Mouse (Mus musculus): ENCODE measurements around the gene Chn2. TPM values are rescaled to one million over a fixed set of nuclear protein-coding genes. Genes with fewer than 3 reads are reported as not detected.

Gene Chn2
- total RNA-seq, 2 experiments from 2014 or later, result 45.0 to 51.2 TPM

DNA sequence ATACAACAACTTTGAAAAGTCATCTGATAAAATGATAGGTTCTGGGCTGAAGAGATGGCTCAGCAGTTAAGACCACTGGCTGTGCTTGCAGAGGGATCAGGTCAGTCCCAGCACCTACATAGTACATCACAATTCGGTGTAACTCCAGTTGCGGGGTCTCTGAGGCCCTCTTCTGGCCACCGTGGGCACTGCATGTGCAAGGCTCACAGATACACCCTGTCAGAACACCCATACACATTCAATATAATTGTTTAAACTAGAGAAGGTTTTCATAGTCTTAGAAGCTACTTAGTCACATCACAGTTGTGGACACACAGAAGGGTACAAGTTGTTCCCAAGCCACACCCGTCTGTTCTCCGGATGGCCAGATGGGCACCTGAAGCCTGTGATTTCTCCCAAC lies 213.9 kb downstream of the Chn2 start:
- peak in 1 of 2 experiments; percentile 58 for DNase-seq (ENCODE audit: low spot score in 2 of 2)
- intact Hi-C loops (cut with DNase I), result no loop called here

DNA sequence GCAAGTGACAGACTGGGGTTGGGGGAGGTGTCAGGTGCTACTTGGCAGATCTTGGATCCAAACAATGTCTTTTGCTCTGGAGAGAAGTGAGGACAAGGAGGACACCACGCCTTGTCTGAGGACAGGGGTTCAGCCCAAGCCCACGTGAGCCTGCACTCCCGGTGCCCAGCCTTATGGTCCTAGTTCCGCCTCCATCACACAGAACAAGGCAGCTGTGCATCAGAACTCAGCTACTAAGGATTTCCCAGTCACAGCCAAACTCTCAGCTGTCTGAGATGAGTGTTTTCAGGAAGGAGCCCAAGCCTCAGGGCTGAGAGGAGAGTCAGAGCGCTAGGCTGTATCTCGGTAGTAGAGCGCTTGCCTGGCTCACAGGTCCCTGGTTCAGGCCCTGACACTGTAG lies 214.5 kb downstream of the Chn2 start:
- DNase-seq (ENCODE audit: low spot score in 2 of 2), result peak in 1 of 2 experiments; percentile 48

DNA sequence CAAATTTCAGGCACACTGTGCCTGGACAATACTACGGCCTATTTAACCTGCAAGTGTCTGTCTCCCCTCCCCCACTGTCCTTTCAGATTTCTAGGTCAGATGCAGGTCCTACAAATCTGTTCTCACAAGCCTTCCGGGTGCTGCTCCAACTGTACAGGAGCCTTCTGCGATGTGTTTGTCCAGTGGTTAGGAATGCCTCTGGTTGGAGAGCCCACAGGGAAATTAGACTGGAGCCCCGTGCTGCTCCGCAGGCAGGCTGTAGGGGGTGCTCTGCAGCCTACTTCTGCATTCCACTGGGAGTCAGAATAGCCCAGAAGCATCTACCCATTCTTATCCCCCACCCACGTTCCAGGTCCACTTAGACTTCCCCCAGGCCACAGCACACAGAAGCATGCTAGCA lies 215.4 kb downstream of the Chn2 start:
- DNase-seq (ENCODE audit: low spot score in 2 of 2), result peak in 1 of 2 experiments; percentile 45
- intact Hi-C loops (cut with DNase I), result loop anchor here (5.0 kb wide), 1 partner anchor 113 kb away; no protein-coding TSS in a partner anchor

More for the DNA sequence above, 214.5 kb downstream of the Chn2 start:
- intact Hi-C loops (cut with DNase I), result no loop called here

DNA sequence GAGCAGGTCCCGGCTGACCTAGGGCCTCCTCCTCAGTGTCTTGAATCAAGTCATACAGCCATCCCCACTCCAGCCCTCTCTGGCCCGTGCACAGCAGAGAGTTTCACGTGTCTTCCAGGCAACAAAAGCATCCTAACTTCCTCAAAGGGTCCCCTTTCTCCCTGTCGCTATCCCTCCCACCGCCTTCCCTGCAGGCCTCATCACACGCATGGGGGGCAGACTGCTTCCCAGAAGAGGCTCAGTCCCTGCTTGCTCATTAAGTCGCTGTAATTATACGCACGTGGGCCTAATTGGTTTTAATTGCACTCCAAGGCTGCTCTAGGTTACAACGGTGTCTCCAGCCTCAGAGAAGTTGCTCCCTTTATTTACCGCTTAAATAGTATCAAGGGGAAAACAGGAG lies 216.0 kb downstream of the Chn2 start:
- intact Hi-C loops (cut with DNase I), result loop anchor here (5.0 kb wide), 1 partner anchor 112 kb away; no protein-coding TSS in a partner anchor

DNA sequence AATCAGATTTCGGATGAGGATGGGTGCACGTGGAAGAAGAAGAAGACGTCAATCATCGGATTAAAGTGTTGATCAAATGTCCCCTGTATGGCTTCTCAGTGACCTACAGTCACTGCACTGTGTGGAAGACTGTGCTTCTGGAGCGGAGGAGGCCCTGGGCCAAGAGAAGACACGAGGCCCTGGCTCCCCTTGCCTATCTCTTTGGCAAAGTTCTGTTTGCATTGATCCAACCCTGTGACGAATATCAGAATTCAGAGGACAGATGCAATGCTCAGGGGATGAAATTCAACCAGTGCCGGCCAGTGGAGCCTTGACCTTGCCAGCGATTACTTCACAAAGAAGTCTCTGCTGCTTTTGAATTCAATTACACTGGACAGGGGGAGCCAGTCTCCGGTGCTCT lies 217.0 kb downstream of the Chn2 start:
- no peak for DNase-seq (ENCODE audit: low spot score in 2 of 2)
- intact Hi-C loops (cut with DNase I), result loop anchor here (5.0 kb wide), 1 partner anchor 111 kb away; no protein-coding TSS in a partner anchor

More for the DNA sequence above, 216.0 kb downstream of the Chn2 start:
- no peak for DNase-seq (ENCODE audit: low spot score in 2 of 2)

DNA sequence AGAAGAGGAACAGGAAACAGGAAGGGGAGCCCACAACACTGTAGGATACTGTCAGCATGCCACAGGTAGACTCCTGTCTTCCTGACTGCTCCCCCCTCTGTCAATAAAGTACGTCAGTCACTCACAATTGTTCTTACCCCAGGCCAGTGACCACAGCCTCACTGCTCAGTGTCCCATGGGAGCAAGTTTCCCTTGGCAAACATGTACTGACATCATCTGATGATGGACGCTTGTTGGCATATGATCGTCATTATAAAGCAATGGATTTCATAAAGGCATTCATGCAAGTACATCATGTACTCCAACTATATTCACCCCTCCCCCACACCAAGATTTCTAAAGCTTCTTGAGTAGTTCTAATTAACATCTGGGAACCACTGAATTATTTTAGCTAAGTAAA lies 218.2 kb downstream of the Chn2 start:
- no peak for DNase-seq (ENCODE audit: low spot score in 2 of 2)
- intact Hi-C loops (cut with DNase I), result loop anchor here (5.0 kb wide), 1 partner anchor 110 kb away; no protein-coding TSS in a partner anchor

DNA sequence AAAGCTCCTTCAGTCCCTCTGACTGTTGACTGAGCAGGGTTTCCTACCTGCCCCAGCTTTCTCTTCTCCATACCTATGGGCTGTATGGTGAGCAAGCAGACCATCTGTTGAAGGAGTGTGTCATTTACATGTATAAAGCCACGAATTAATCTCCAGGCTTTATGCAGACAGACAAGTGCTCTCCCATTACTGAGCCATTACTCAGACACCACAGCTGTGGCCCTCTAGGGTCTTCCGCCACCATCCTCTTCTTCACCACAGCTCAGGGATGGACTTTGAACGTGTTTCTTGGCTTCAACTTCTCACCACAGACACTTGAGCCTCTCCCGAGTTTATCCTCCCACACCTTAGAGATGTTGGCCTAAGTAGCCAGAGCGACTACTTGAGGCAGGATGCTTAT lies 219.1 kb downstream of the Chn2 start:
- DNase-seq (ENCODE audit: low spot score in 2 of 2), result no peak
- intact Hi-C loops (cut with DNase I), result loop anchor here (5.0 kb wide), 1 partner anchor 109 kb away; no protein-coding TSS in a partner anchor

DNA sequence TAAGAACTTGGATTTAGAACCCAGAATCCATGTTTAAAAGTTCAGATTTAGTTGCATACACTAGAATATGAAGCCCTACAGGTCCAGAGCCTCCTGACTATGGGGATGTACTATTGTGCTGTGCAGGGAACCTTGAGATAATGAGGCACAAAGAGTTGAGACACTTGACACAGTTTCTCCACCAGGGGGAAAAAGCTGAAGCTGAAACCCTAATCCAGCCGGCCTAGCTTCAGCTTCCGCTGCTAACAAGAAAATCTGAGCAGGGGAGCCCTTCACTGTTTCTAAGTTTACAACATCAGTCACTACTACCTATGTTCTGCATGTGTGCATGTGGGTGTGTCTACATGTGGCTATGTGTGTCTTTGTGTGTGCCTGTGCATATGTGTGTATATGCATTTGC lies 223.4 kb downstream of the Chn2 start:
- intact Hi-C loops (cut with DNase I), result no loop called here
- no peak for DNase-seq (ENCODE audit: low spot score in 2 of 2)

DNA sequence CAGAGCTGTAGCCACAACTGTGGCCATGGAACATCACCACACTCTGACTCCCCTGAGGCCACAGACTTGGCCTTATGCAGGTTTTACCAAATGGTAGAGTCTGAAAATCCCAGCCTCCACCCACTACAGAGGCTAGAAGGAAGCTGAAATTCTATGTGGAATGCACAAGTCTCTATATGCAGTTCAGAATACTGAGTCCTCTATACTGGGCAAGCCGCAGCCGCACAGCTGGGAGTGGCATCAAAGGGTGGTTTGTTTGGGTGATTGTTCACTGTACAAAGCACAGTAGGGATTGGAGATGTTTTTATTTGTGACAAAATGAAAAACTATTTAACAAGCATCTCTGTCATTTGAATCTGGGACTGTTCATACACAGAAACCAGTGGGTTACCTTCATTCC lies 224.5 kb downstream of the Chn2 start:
- no peak for DNase-seq (ENCODE audit: low spot score in 2 of 2)
- intact Hi-C loops (cut with DNase I), result no loop called here

DNA sequence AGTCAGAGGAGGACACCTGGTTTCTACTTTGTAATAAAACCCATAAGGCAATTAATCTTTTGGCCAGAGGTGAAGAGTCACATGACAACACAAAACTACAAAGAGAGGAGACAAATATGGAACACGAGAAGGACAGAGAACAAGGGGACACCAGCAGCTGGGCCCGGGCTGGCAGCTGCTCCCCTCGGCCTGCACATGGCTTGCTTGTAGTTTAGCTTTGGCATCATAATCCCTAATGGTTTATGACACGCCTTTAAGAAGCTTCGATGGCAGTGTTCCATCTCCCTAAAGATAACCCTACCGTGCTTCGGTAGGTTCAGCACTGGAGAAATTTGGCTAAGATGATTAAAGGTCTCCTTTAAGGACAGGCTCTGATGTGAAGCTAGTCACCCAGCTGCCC lies 225.2 kb downstream of the Chn2 start:
- DNase-seq (ENCODE audit: low spot score in 2 of 2), result no peak
- intact Hi-C loops (cut with DNase I), result no loop called here

DNA sequence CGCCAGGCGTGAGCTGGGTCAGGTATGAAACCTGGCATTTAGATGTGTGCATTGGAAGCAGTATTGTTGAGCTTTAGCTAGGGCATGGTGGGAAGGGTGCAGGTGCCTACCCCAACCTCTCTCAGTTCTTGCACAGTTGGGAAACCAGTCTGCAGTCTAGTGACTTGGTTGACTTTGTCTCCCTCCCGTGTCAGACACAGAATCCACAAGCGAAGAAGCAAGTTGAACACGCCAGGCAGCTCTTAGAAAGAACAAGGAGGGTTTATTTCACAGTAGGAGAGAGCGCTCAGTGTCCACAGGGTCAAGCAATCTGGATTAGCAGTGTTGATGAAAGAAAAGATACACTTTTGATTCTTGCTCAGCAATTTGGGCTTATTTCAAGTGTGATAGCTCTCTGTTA lies 226.0 kb downstream of the Chn2 start:
- intact Hi-C loops (cut with DNase I), result no loop called here
- no peak for DNase-seq (ENCODE audit: low spot score in 2 of 2)

DNA sequence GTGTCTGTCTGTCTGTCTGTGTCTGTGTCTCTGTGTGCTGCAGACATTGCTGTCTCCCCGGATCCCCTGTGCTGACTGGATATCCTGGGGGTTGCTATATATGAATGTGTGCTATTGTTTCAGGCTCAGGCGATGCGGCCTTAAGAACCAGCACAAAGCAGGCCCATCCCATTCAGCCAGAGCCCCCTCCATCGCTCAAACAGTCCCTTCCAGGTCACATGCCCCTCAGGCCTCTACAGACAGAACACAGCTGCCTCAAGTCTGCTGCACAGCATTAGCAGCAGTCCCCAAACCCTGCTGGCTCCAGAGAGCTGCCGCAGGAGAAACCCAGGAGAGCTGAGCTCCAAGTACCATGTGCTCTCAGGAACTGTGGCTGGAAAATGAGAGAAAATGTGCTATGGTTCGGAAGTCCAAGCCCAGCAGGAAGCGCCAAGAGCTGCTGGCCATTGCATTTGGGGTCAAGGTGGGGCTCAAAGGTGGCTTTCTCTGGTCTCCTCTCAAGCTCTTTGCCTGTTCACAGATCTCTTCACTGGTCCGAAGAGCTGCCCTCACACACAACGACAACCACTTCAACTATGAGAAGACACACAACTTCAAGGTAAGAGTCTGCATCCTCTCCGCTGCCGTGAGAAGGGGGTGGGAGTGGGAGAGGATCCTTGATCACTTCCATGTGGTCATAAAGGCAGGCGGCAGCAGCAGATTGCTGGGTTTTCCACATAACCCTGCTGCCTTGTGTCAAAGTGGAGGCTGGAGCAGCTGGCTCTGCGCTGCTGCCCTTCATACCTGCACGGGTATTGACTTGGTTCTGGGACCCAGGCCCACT lies 233.4 kb downstream of the Chn2 start:
- intact Hi-C loops (cut with DNase I), result no loop called here
- DNase-seq (ENCODE audit: low spot score in 2 of 2), result no peak

DNA sequence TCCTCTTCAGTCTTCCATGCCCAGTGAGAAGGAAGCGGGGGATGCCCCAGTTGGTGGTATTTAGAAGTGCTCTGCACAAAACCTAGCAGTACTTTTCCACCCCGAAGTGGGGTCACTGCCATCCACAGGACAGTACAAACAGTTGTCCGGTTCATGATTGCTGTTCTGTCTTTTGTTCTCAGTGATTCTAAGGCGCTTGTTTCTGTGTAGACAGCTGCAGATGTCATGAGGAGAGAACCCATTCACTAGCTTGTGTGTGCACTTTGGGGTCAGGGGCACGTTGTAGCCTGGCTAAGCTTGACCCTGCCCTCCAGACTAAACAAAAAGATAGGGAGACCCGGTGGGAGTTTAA lies 234.0 kb downstream of the Chn2 start:
- intact Hi-C loops (cut with DNase I), result no loop called here
- no peak for DNase-seq (ENCODE audit: low spot score in 2 of 2)

DNA sequence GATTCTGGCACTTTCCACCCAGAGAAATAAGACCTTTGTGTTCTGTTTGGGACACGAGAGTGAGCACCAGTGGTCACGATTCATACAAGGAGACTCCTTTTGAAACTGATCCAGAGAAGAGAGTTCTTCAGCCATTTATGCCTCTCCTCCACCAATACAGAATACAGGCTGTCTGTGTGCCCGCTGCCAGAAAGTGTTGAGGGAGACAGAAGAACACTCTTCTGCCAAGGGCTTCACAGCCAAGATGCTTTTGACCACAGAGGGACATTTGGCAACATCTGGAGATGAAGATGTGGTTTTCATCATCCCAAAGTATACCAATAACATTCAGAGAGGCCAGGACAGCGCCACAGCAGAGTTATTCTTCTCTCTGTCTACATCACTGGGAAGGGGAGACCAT lies 237.9 kb downstream of the Chn2 start:
- DNase-seq (ENCODE audit: low spot score in 2 of 2), result peak in 1 of 2 experiments; percentile 40
- intact Hi-C loops (cut with DNase I), result no loop called here

DNA sequence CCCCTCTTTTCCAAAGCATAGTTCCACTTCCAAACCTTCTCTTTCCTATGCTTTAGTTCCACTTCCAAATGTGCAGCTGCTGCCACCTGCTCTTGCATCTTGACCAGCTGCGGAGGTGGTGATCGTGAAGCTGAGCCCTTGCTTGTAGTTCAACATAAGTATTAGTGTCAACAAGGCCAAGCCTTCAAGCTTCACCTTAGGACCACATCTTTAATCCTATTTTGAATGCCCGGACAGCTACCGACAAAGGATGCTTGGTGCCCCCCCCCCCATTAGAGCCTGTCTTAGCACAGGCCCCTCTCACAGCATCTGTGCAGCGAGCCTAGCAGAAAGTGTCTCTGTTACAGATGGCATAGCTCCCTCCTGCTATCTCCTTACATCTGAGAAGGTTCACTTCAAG lies 238.5 kb downstream of the Chn2 start:
- DNase-seq (ENCODE audit: low spot score in 2 of 2), result no peak
- intact Hi-C loops (cut with DNase I), result no loop called here

DNA sequence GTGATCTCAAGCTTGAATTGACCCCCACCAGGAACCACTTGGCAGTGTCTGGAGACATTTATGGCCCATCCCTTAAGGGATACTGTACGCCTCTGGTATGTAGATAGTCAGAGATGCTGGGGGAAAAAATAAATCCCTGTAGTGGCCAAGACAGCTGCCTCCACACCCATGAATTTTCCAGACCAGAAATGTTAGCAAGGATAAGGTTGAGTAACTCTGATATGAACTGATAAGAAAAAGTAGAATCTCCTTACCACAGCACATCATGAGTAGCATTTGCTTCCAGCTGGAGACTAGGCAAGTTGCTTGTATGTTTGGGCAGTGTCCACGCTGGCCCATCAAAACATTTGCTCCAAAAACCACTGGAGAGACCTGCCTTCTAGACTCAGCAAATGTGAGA lies 239.3 kb downstream of the Chn2 start:
- intact Hi-C loops (cut with DNase I), result no loop called here

DNA sequence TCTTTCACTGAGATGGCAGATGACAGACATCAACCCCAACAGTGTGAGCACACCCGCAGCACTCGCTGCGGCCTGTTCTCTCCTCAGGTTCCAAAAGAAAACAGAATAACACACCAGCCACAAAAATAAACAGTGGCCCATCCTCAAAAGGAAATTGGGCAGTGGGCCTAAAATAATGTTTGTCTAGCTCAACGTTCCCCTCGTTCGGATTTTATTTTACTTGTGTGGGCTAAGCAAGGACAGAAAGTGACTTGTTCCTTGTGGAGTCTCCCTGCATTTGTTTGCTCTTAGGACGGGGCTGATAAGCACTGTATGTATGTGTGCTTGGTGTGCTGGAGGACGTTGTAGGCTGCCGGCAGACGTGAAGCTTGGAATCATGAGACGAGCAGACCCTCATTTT lies 240.0 kb downstream of the Chn2 start:
- intact Hi-C loops (cut with DNase I), result no loop called here
- no peak for DNase-seq (ENCODE audit: low spot score in 2 of 2)

More for the DNA sequence above, 239.3 kb downstream of the Chn2 start:
- no peak for DNase-seq (ENCODE audit: low spot score in 2 of 2)

DNA sequence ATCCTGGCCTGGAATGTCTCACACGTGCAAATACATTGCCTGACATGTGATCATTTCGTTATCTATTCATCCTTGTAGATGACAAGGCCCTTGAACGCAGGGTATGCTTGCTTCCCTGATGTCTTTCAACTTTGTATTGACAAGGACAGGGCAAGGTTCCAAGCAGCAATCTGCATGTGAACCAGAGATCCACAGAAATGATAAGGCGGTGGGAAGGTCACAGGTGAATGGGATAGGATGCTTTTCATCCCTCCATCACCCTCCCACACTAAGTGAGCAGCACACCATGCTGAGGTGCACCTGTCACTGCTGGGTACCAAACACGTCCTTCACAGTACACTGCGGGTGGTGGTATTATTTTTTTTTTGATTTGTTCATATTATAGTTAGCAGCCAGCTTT lies 240.9 kb downstream of the Chn2 start:
- intact Hi-C loops (cut with DNase I), result no loop called here
- no peak for DNase-seq (ENCODE audit: low spot score in 2 of 2)

DNA sequence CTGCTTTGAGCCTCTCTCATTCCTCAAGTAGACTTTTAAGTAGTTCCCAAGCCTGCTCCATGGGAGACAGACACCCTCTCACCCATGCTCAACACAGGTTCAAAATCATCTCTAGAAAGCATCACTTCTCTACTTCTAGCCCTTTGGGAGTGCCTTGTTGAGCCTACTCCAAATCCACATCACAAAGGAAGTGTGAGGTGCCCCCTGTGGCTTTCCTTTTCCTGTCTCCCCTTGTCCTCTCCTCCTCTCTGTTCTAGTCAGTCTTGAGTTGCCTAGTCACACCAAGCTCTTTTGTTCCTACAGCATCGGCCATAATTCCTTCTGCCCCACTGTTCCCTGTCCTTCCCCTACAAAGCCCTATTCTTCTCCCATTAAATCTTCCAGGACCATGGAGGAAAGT lies 243.9 kb downstream of the Chn2 start:
- intact Hi-C loops (cut with DNase I), result no loop called here

DNA sequence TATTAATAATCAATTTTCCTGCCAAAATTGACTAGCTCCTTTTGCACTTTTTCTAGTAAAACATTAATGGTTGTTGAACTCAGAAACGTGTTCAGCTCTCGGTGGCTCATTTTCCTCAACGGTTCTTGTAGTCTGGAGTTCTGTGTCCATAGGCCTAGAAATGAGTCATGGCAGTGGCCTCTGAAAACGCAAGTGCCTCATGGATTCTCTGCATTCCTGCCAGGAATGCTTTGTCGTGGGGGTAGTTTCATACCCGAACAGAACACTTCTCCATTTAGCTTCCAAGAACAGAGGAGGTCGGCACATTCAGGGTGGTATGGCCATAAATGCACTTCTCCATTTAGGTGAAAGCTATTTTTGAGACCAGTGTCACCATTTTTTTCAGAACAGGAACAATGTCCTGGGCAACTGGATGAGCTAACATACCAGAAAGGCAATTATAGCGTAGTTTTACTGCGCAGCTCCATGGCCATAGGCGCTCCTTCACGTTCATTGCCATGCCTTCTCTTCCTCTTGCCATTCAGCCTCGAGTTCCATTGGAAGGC lies 244.9 kb downstream of the Chn2 start:
- intact Hi-C loops (cut with DNase I), result no loop called here

More for the DNA sequence above, 243.9 kb downstream of the Chn2 start:
- no peak for DNase-seq (ENCODE audit: low spot score in 2 of 2)

DNA sequence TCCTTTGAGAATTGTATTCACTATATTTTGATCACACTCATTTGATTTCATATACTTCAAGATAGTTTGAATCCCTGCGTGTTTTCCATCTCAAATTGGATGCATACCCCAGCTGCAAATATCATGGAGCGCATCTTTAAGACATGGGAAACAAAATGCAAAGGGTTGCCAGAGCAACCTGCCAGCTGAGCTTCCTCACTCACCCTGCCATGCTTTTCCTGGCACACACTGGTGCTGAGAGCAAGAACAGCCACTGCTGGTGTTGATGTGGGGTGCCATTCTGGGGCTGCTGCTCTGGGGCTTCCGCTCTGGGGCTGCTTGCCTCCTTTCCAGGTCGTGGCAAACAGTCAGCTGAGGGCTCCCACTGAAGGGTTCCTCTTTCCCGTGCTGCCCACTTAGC lies 247.5 kb downstream of the Chn2 start:
- intact Hi-C loops (cut with DNase I), result no loop called here
- DNase-seq (ENCODE audit: low spot score in 2 of 2), result peak in 1 of 2 experiments; percentile 34

More for the DNA sequence above, 244.9 kb downstream of the Chn2 start:
- DNase-seq (ENCODE audit: low spot score in 2 of 2), result no peak

All from left cerebral cortex, postnatal 14 days (tissue).